Mouse (Mus musculus): Measurements from ENCODE around the gene Eif2ak4.

DNA sequence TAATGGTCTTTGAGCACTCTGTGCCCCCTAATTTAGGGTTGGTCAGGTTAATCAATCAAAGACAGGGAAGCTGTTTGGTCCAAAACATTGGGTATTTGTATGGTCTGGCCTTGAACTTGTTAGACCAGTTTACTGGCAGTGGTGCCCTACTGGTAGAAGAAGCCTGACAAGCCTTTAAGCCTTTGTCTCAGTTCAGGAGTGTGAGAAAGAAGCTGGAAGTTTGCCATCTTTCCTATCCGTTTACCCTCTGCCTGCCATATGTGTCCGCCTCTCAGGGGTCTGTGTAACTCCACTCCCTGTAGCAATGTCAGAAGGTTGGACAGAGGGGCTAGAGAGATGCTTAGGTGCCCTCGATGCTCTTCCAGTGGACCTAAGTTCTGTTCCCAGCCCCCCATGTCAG is 76.0 kb downstream of the Eif2ak4 start:
- TF ChIP-seq EP300 (IDR thresholded peaks at IDR 0.05) (no peak), CTCF (IDR thresholded peaks at IDR 0.05) (no peak)
